Mouse (Mus musculus) testis, adult 2 months (tissue): Measurements from ENCODE around the gene Ebp. TPM values are rescaled to one million over a fixed set of nuclear protein-coding genes. Genes with fewer than 3 reads are reported as not detected.
A peak's percentile ranks its signal among the peaks of the same experiment; 100 is the strongest.

Source experiments
- H3K27ac ChIP-seq: fragments of 200-500 bp; 2 replicates; pipeline ENCODE4 v1.5.1; 2012; ENCODE audit warnings: low read depth, low read length; ENCODE audit not compliant: control insufficient read depth, insufficient read depth
- H3K27me3 ChIP-seq: fragments of 200-500 bp; 2 replicates; pipeline ENCODE4 v1.6.1; 2012; ENCODE audit warnings: mild to moderate bottlenecking, low read length, moderate library complexity; ENCODE audit not compliant: control insufficient read depth, insufficient read depth
- H3K36me3 ChIP-seq: fragments of 200-500 bp; 2 replicates; pipeline ENCODE4 v1.6.1; 2012; ENCODE audit warnings: mild to moderate bottlenecking, low read length; ENCODE audit not compliant: control insufficient read depth, insufficient read depth
- H3K4me1 ChIP-seq: fragments of 200-500 bp; 2 replicates; pipeline ENCODE4 v1.6.1; 2012; ENCODE audit warnings: low read length; ENCODE audit not compliant: control insufficient read depth, insufficient read depth
- H3K4me3 ChIP-seq: fragments of 200-500 bp; 2 replicates; pipeline ENCODE4 v1.5.1; 2012; ENCODE audit warnings: low read depth, mild to moderate bottlenecking, low read length, moderate library complexity, mixed read lengths; ENCODE audit not compliant: control insufficient read depth
- CTCF ChIP-seq: fragments of 200-500 bp; IDR thresholded peaks from 2 replicates; pipeline ENCODE4 v1.5.1; 2012; ENCODE audit warnings: low read depth, mild to moderate bottlenecking, inconsistent platforms, low read length, moderate library complexity; ENCODE audit not compliant: control insufficient read depth, insufficient read depth, insufficient replicate concordance
- POLR2A ChIP-seq: fragments of 200-500 bp; IDR thresholded peaks from 2 replicates; pipeline ENCODE4 v1.6.1; 2012; ENCODE audit warnings: low read depth, mild to moderate bottlenecking, inconsistent platforms, low read length, moderate library complexity; ENCODE audit not compliant: control insufficient read depth
- polyA plus RNA-seq: library from polyadenylated mRNA; depleted of rRNA; stranded (reverse); fragments of >200 nt; gene quantifications from 2 replicates; pipeline ENCODE4 v1.2.3, GENCODE M21; 2012

Ebp gene
- polyA plus RNA-seq, 1 experiment: 15.2 TPM

- H3K27me3 ChIP-seq: no peaks in the 10 kb centered on the region
- TF ChIP-seq POLR2A (no peak), CTCF (no peak)
- H3K4me1 ChIP-seq: no peaks in the 10 kb centered on the region
- no peaks in the 10 kb centered on the region for H3K36me3 ChIP-seq
- no peak overlapping the region for H3K4me3 ChIP-seq
- no peak overlapping the region for H3K27ac ChIP-seq
Observed at GRCm38 (mm10) chrX:8164471-8164870, 28.8 kb downstream of the Ebp start.

- H3K27me3 ChIP-seq: no peaks in the 10 kb centered on the region
- H3K4me3 ChIP-seq: no peak overlapping the region
- no peak for TF ChIP-seq CTCF
- TF ChIP-seq POLR2A: no peak
- no peak overlapping the region for H3K27ac ChIP-seq
- H3K4me1 ChIP-seq: no peaks in the 10 kb centered on the region
- no peaks in the 10 kb centered on the region for H3K36me3 ChIP-seq
Observed at GRCm38 (mm10) chrX:8163076-8163475, 30.2 kb downstream of the Ebp start.

GRCm38 (mm10) chrX:8145153-8145991, 47.9 kb downstream of the Ebp start, which contains the start of gene Rbm3:
Gene Rbm3, minus strand, starts transcription at chrX:8145880.
- Histone ChIP-seq H3K27ac (peak within 1 kb of the TSS; percentile 99), H3K36me3 (no peaks in the 10 kb centered on the region), H3K4me3 (peak within 1 kb of the TSS; percentile 98), H3K4me1 (peaks cover 4% of the 10 kb centered on the region), H3K27me3 (no peaks in the 10 kb centered on the region)
- TF ChIP-seq CTCF (no peak), POLR2A (peak; percentile 76; the same call in 1 of the 2 replicates)

- no peaks in the 10 kb centered on the region for H3K27me3 ChIP-seq
- peak overlapping the region; percentile 98 for H3K4me3 ChIP-seq
- H3K36me3 ChIP-seq: no peaks in the 10 kb centered on the region
- no peak for TF ChIP-seq CTCF
- no peak for TF ChIP-seq POLR2A
- H3K27ac ChIP-seq: peak overlapping the region; percentile 99; the same call in 1 of the 2 replicates
- H3K4me1 ChIP-seq: peaks cover 4% of the 10 kb centered on the region
Observed at GRCm38 (mm10) chrX:8143750-8144149, 49.6 kb downstream of the Ebp start.

- no peak for TF ChIP-seq CTCF
- no peak for TF ChIP-seq POLR2A
- peaks cover 4% of the 10 kb centered on the region for H3K4me1 ChIP-seq
- H3K36me3 ChIP-seq: no peaks in the 10 kb centered on the region
- no peaks in the 10 kb centered on the region for H3K27me3 ChIP-seq
- H3K4me3 ChIP-seq: no peak overlapping the region
- no peak overlapping the region for H3K27ac ChIP-seq
Observed at GRCm38 (mm10) chrX:8142948-8143347, 50.4 kb downstream of the Ebp start.

- Histone ChIP-seq H3K36me3 (no peaks in the 10 kb centered on the region), H3K27ac (no peak overlapping the region), H3K4me3 (no peak overlapping the region), H3K27me3 (no peaks in the 10 kb centered on the region), H3K4me1 (peaks cover 4% of the 10 kb centered on the region)
- TF ChIP-seq POLR2A (no peak), CTCF (no peak)
Observed at GRCm38 (mm10) chrX:8141058-8141457, 52.3 kb downstream of the Ebp start.

GRCm38 (mm10) chrX:8140446-8140845, 52.9 kb downstream of the Ebp start:
- no peaks in the 10 kb centered on the region for H3K36me3 ChIP-seq
- no peak overlapping the region for H3K27ac ChIP-seq
- no peaks in the 10 kb centered on the region for H3K27me3 ChIP-seq
- no peak overlapping the region for H3K4me3 ChIP-seq
- peaks cover 4% of the 10 kb centered on the region for H3K4me1 ChIP-seq
- no peak for TF ChIP-seq POLR2A
- TF ChIP-seq CTCF: no peak
